Mouse (Mus musculus) neural tube, embryonic 10.5 days (tissue): ENCODE measurements at regions not wholly inside any gene's neighbourhood (a gene's known extent, or its start where the extent isn't known, plus 50 kb on each side); places are given as distances from the start of the nearest gene placed in this dataset.

ENCODE experiments used
- DNase-seq: peaks from one replicate; pipeline ENCODE4 v3.0.0-alpha.2; 2017; ENCODE audit warnings: low spot score; ENCODE audit errors: extremely low spot score

DNA sequence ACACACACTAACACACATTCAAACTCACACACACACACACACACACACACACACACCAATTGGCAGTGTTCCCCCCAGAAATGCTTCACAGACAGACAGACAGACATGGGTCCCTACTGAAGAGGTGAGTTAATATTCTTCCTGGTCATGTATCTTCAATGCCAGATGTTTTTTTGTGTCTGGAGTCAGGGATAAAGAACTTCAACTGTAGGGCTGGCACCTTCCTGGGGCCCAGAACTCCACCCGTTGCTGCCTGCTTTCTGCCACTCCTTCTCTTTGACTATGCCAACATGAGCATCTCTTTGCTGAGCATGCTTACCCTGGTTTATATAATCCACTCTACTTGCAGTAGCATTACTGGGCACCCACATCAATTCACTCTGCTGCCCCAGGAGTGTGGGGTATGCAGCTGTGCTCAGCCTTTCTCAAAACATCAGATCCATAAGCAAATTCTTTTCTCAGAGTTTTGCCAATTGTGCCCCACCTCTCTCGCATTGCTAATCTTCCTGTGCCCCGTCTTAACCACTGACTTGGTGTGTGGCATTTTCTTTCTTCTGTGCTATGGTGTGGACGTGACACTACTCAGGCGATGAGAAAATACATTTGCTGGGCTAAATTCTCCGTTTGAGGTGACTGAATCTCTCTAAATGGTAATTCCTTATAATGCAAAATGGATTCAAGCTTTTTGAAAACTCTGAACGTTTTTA lies 60.5 kb upstream of the Bach2 start:
- no peak for DNase-seq

DNA sequence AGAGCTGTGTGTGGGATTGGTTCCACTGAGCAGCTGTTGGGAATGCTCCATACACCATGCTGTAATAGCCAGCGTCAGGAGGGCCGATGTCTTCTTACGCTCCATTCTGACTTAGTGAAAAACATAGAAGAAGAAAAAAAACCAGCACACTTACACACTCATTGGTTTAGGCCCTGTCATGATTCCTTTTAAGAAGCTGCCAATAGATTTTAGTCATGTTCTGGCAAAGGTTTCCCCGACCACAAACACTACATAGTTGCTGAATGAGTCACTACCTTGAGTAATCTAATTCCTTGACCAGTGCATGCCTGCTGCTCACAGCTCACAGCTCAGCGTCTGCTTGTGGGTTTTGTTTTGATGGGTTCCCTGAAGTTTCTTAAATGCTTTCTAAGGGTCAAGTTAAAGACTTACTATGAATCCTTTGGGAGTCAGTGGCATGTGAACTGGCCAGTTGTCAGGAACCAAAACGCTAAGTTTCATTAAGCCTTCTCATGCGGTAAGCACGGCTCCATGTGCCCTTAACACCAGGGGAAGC lies 58.8 kb upstream of the Bach2 start:
- DNase-seq, result peak; percentile 17

DNA sequence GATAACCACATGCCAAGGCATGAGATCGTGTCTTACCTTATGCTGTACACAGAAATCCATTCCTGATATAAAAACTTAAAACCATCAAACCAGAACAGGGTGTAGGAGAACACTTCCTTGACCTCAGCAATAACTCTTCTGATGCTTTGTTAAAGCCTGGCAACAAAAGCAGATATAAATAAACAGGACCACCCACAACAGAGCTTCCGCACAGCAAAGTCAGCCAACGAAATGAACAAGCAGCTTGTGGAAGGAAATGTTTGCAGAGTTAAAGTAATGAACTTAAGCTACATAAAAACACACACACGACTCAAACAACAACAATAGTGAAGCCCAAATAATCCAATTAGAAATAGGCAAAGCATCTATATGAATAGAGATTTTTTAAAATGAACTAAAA lies 54.8 kb upstream of the Bach2 start:
- no peak for DNase-seq

- no peak for DNase-seq
Measured at GRCm38 (mm10) chr4:32185986-32186385, 52.6 kb upstream of the Bach2 start.

DNA sequence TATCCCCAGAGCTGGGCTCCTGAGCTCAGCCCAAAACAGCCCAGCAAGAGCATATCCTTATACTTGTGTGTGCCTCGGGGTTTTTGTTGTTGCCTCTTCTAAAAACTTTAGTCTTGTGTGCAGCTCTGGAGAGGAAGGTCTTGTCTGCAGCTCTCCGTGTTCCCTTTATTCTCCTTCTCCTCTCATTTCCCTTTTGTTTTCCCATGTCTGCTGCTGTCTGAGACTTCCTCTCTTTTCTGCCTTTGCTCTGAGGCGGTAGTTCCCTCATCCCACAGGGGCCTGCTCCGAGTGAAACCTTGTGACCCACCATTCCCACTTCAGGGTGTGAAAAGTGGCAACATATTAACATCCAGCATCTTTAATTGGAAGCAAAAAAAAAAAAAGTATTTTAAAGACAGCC lies 51.5 kb upstream of the Bach2 start:
- DNase-seq, result no peak

- DNase-seq, result no peak
Measured at GRCm38 (mm10) chr4:32188076-32188475, 50.5 kb upstream of the Bach2 start.

DNA sequence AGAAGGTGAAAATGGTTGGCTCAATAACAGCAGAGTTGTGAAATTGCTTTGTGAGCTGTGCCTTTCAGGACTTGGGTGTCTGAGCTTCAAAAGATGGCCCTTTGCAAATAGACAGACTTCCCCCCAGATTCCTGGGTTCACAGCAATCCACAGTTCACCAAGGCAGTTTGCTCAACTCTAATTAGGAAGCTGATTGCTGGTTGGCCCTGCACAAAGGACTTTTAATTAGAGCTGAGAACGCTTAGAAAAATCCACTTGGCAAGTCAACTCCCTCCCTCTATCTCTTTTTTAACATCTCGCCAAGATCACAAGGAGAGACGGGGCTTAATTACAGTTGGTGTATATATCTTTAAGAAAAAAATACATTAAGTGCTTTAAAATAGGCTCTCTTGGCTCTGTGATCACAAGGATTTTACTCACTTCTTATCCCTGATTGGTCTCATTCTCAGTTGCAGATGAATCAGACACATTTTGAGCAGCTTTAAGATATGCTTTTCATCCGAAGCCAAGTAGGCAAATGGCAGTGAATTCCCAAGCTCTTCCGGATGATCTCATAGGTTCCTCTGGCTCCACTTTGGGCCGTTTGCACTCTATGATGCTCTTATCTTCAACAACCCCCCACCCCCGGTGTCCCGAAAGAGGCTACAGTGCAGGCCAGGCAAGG lies 49.7 kb upstream of the Bach2 start:
- DNase-seq, result no peak
